Mouse (Mus musculus) NIH3T3 (cell line): ENCODE data around the gene Nol10.

Experiments
- DNase-seq: peaks from one replicate; pipeline ENCODE4 v3.0.0-alpha.2; 2012; ENCODE audit warnings: low read depth

Gene Nol10

GRCm38 (mm10) chr12:17362316-17362715 lies 14.1 kb downstream of the Nol10 start:
- DNase-seq, result no peak

GRCm38 (mm10) chr12:17366981-17367380 lies 18.7 kb downstream of the Nol10 start:
- DNase-seq, result peak; percentile 79

- no peak for DNase-seq
Observed at GRCm38 (mm10) chr12:17369111-17369510, 20.9 kb downstream of the Nol10 start.

GRCm38 (mm10) chr12:17369551-17370325 lies 21.5 kb downstream of the Nol10 start:
- DNase-seq, result no peak

GRCm38 (mm10) chr12:17371589-17372235 lies 23.5 kb downstream of the Nol10 start:
- DNase-seq, result peak; percentile 34

GRCm38 (mm10) chr12:17372696-17373095 lies 24.4 kb downstream of the Nol10 start:
- no peak for DNase-seq

- no peak for DNase-seq
Observed at GRCm38 (mm10) chr12:17373470-17373975, 25.3 kb downstream of the Nol10 start.

GRCm38 (mm10) chr12:17375243-17375642 lies 27.0 kb downstream of the Nol10 start:
- DNase-seq, result no peak

- peak; percentile 31 for DNase-seq
Observed at GRCm38 (mm10) chr12:17376521-17376920, 28.3 kb downstream of the Nol10 start.

- DNase-seq, result no peak
Observed at GRCm38 (mm10) chr12:17380991-17381390, 32.7 kb downstream of the Nol10 start.

GRCm38 (mm10) chr12:17382759-17383158 lies 34.5 kb downstream of the Nol10 start:
- DNase-seq, result no peak

- DNase-seq, result no peak
Observed at GRCm38 (mm10) chr12:17386896-17387295, 38.6 kb downstream of the Nol10 start.

GRCm38 (mm10) chr12:17387332-17388135 lies 39.3 kb downstream of the Nol10 start:
- DNase-seq, result no peak

- no peak for DNase-seq
Observed at GRCm38 (mm10) chr12:17388136-17388437, 39.8 kb downstream of the Nol10 start.

GRCm38 (mm10) chr12:17390036-17390435 lies 41.8 kb downstream of the Nol10 start:
- DNase-seq, result peak; percentile 30

- DNase-seq, result peak; percentile 53
Observed at GRCm38 (mm10) chr12:17390510-17390909, 42.3 kb downstream of the Nol10 start.

GRCm38 (mm10) chr12:17393148-17393547 lies 44.9 kb downstream of the Nol10 start:
- no peak for DNase-seq

- no peak for DNase-seq
Observed at GRCm38 (mm10) chr12:17397150-17397549, 48.9 kb downstream of the Nol10 start.

GRCm38 (mm10) chr12:17401419-17401818 lies 53.2 kb downstream of the Nol10 start:
- DNase-seq, result no peak

- DNase-seq, result no peak
Observed at GRCm38 (mm10) chr12:17402116-17402515, 53.9 kb downstream of the Nol10 start.

GRCm38 (mm10) chr12:17403998-17404397 lies 55.7 kb downstream of the Nol10 start:
- no peak for DNase-seq

- DNase-seq, result no peak
Observed at GRCm38 (mm10) chr12:17406825-17407224, 58.6 kb downstream of the Nol10 start.

- DNase-seq, result peak; percentile 53
Observed at GRCm38 (mm10) chr12:17408312-17408711, 60.1 kb downstream of the Nol10 start.
